In genomic region chr3:84219720-84220273, GRCm38 (mm10) we compare ENCODE assay signal across 9 mouse cellular contexts. TPM values are rescaled to one million over a fixed set of nuclear protein-coding genes. Genes with fewer than 3 reads are reported as not detected.
DNase-seq lines count a peak whose midpoint lies in the region; ATAC-seq and TF ChIP-seq lines count a peak whose summit lies in the region.
"Had no signal": no experiment of that assay in that cellular context is flagged by ENCODE, and none has a peak within 500 bp of the region (broad histone marks: within the 10 kb centered on the region; RNA-seq: fewer than 3 reads in every experiment).

No protein-coding gene starts in this region.

- peak; percentile 35; the same call in 1 of the 2 replicates for ATAC-seq in forebrain, embryonic 15.5 days (replicated peaks)

- peak overlapping the region; percentile 50 for H3K9ac ChIP-seq in ES-Bruce4 (ENCODE audit: low read depth, poor library complexity, severe bottlenecking)
- H3K9ac ChIP-seq in forebrain, embryonic 15.5 days (replicated peaks), result peak overlapping the region; percentile 64

- H3K36me3 ChIP-seq in ES-Bruce4 (ENCODE audit: control insufficient read depth, insufficient read depth, low read length, poor library complexity, severe bottlenecking), result no peaks in the 10 kb centered on the region
- no peaks in the 10 kb centered on the region for H3K36me3 ChIP-seq in forebrain, embryonic 15.5 days

- peaks cover 3% of the 10 kb centered on the region for H3K4me1 ChIP-seq in ES-Bruce4 (ENCODE audit: control insufficient read depth, insufficient read depth, low read length)
- peaks cover 68% of the 10 kb centered on the region for H3K4me1 ChIP-seq in forebrain, embryonic 15.5 days

- no peak for TF ChIP-seq CTCF in gastrocnemius, adult 2 months (IDR thresholded peaks at IDR 0.05)
- no peak for TF ChIP-seq CTCF in ES-Bruce4 (IDR thresholded peaks at IDR 0.05; ENCODE audit: low read depth, low read length)

- H3K9me3 ChIP-seq in ES-Bruce4 (replicated peaks; ENCODE audit: control insufficient read depth, insufficient read depth, low read length, poor library complexity, severe bottlenecking), result peaks cover 3% of the 10 kb centered on the region
- no peaks in the 10 kb centered on the region for H3K9me3 ChIP-seq in forebrain, embryonic 15.5 days

- peak overlapping the region; percentile 70 for H3K4me3 ChIP-seq in gastrocnemius, adult 2 months
- H3K4me3 ChIP-seq in ES-Bruce4 (ENCODE audit: low read depth, low read length), result no peak overlapping the region
- H3K4me3 ChIP-seq in forebrain, embryonic 15.5 days, result peak overlapping the region; percentile 49

- H3K27me3 ChIP-seq in ES-Bruce4 (ENCODE audit: control insufficient read depth, insufficient read depth, low read length, poor library complexity, severe bottlenecking), result no peaks in the 10 kb centered on the region
- H3K27me3 ChIP-seq in forebrain, embryonic 15.5 days, result no peaks in the 10 kb centered on the region

- WGBS in forebrain, embryonic 15.5 days, result 0% methylated on average over 9 of the region's 9 CpGs

- TF ChIP-seq EP300 in ES-Bruce4 (IDR thresholded peaks at IDR 0.05; ENCODE audit: insufficient read depth, low read depth, low read length), result no peak

- intact Hi-C loops in gastrocnemius, adult 2 months (cut with DNase I), result no loop called here

- TF ChIP-seq POLR2A in ES-Bruce4 (IDR thresholded peaks at IDR 0.05; ENCODE audit: insufficient read depth, low read length), result no peak

- H3K4me2 ChIP-seq in forebrain, embryonic 15.5 days (replicated peaks), result peak overlapping the region; percentile 62

- H3K27ac ChIP-seq in gastrocnemius, adult 2 months, result peak overlapping the region; percentile 58
- H3K27ac ChIP-seq in ES-Bruce4 (ENCODE audit: insufficient read depth, low read length), result no peak overlapping the region
- peak overlapping the region; percentile 93 for H3K27ac ChIP-seq in forebrain, embryonic 15.5 days (replicated peaks)

- DNase-seq in gastrocnemius, adult 2 months, result no peak
- DNase-seq in gastrocnemius, adult 18-20 months (ENCODE audit: low spot score), result no peak
- peak; percentile 72 for DNase-seq in mesoderm, embryonic 11.5 days (ENCODE audit: low read depth, low spot score)
- DNase-seq in thymus, postnatal 10 days (ENCODE audit: low spot score in 2 of 2), result no peak
- DNase-seq in spleen, postnatal 10 days (ENCODE audit: low spot score in 2 of 2), result no peak
- no peak for DNase-seq in adrenal gland, postnatal 10 days

RNA-seq across cellular contexts. Expression of gene Gm6525, which starts 45.9 kb away (rescaled TPM):
- total RNA-seq in gastrocnemius, adult 2 months (2021), result not detected
- not detected for total RNA-seq in gastrocnemius, adult 18-20 months (2021)
- 0.93 TPM in 1 of 2 replicates, not detected in the other for polyA plus RNA-seq in ES-Bruce4 (2011; ENCODE audit: insufficient read depth, insufficient read length, low read depth, missing spikeins)
- 3.3 and 4.2 TPM in 2 replicates for polyA plus RNA-seq in forebrain, embryonic 15.5 days (2015; fragmentation: Nextera tagmentation; extraction: Ambion mirVana)
- under 1 TPM; 0.67 to 0.69 TPM for total RNA-seq in adrenal gland, postnatal 10 days (2021)
- polyA plus RNA-seq: spleen, adult 2 months had no signal
